ENCODE assay signal across 8 mouse cellular contexts in the genomic region with DNA sequence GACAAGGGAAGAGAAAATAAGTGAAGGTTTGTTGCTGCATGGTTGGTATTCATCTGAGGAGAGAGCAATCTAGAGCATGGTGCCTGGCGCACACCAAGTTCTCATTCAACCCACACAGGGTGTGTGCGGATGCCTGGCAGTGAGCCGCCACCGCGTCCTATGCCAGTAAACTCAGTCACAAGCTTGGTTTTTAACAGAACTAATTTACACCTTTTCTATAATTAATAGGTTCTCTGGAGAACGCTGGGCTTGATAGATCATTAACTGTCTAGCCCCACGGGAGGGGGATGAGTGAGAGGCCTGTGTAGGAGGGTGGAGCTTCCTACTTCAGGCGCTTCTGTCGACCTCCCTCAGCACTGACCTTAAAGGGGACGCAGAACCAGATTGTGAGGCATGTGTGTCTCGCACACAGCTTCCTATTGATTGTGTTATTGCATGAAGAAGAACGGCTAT. TPM values are rescaled to one million over a fixed set of nuclear protein-coding genes. Genes with fewer than 3 reads are reported as not detected.
DNase-seq lines count a peak whose midpoint lies in the region; ATAC-seq lines count a peak whose summit lies in the region.

No protein-coding gene starts in this region.

- peaks cover 7% of the 10 kb centered on the region for H3K4me1 ChIP-seq in hindbrain, embryonic 16.5 days (ENCODE audit: control insufficient read depth, insufficient read depth, low read depth, low read length)

- no peaks in the 10 kb centered on the region for H3K27me3 ChIP-seq in hindbrain, embryonic 16.5 days (replicated peaks; ENCODE audit: control insufficient read depth, insufficient read depth, low read length)

- H3K36me3 ChIP-seq in hindbrain, embryonic 16.5 days (ENCODE audit: control insufficient read depth, insufficient read depth, low read length) = no peaks in the 10 kb centered on the region

- peak overlapping the region; percentile 65 for H3K9ac ChIP-seq in hindbrain, embryonic 16.5 days (ENCODE audit: low read depth, low read length)

- H3K9me3 ChIP-seq in hindbrain, embryonic 16.5 days (ENCODE audit: control insufficient read depth, low read length) = no peaks in the 10 kb centered on the region

- H3K4me2 ChIP-seq in hindbrain, embryonic 16.5 days (ENCODE audit: low read length) = peak overlapping the region; percentile 83

- peak; percentile 92 for ATAC-seq in hindbrain, embryonic 16.5 days

- WGBS in hindbrain, embryonic 16.5 days = 16% methylated on average over 12 of the region's 12 CpGs

- DNase-seq in adrenal gland, adult (ENCODE audit: inconsistent age in 2 of 2, low spot score in 1 of 2) = peak; percentile 30 to 68
- DNase-seq in cerebellum, adult 11-12 months = peak; percentile 24
- DNase-seq in forelimb bud, embryonic 11.5 days (ENCODE audit: low read depth, low spot score) = peak; percentile 5
- peak; percentile 77 to 83 for DNase-seq in layer of hippocampus, postnatal 36 days
- DNase-seq in lung, postnatal 10 days = peak; percentile 34
- DNase-seq in right cerebral cortex, postnatal 10 days (ENCODE audit: low spot score in 2 of 2) = peak; percentile 80 to 85
- DNase-seq in spleen, adult 12 weeks (ENCODE audit: low spot score) = no peak

- H3K4me3 ChIP-seq in hindbrain, embryonic 16.5 days (ENCODE audit: low read length) = peak overlapping the region; percentile 48

- no peak overlapping the region; the same call in 1 of the 2 replicates for H3K27ac ChIP-seq in hindbrain, embryonic 16.5 days (ENCODE audit: low read depth, low read length)

RNA-seq across cellular contexts. Expression of gene Dcdc2a, which starts 59.7 kb away (rescaled TPM):
- polyA plus RNA-seq in hindbrain, embryonic 16.5 days (2015; fragmentation: Nextera tagmentation; extraction: Ambion mirVana) = 4.4 and 6.0 TPM in 2 replicates
- 10 to 100 TPM in 1 of 2 experiments, 1 to 10 TPM in 1; 9.9 to 10.3 TPM for total RNA-seq in layer of hippocampus, postnatal 36 days (2021)
